Mouse (Mus musculus) cerebellum, adult 2 months (tissue): Measurements from ENCODE around the gene Lmx1a.

Experiments
- CTCF ChIP-seq: fragments of 200-500 bp; IDR thresholded peaks from 2 replicates; pipeline ENCODE4 v1.5.1; 2011; ENCODE audit warnings: low read depth, mild to moderate bottlenecking, control low read depth, low read length, moderate library complexity, borderline replicate concordance; ENCODE audit not compliant: insufficient read depth
- POLR2A ChIP-seq: fragments of 200-500 bp; IDR thresholded peaks from 2 replicates; pipeline ENCODE4 v1.6.1; 2011; ENCODE audit warnings: low read length, control low read depth, borderline replicate concordance; ENCODE audit not compliant: insufficient read depth

GRCm38 (mm10) chr1:167821125-167821524, 132.1 kb downstream of the Lmx1a start:
- TF ChIP-seq CTCF (no peak), POLR2A (no peak)
